Mouse (Mus musculus) MN1 (cell line): ENCODE results near the gene Efhd1.

Source experiments
- DNase-seq: peaks from one replicate; pipeline ENCODE4 v3.0.0-alpha.2; 2016; ENCODE audit warnings: low spot score

The Efhd1 gene

GRCm38 (mm10) chr1:87308952-87309351 lies 44.8 kb downstream of the Efhd1 start:
- DNase-seq: no peak

GRCm38 (mm10) chr1:87309621-87310020 lies 45.5 kb downstream of the Efhd1 start:
- DNase-seq: no peak

- DNase-seq: no peak
These were observed 48.5 kb downstream of the Efhd1 start for GRCm38 (mm10) chr1:87312681-87313080.

- no peak for DNase-seq
These were observed 49.0 kb downstream of the Efhd1 start for GRCm38 (mm10) chr1:87313116-87313515.

- DNase-seq: no peak
These were observed 49.8 kb downstream of the Efhd1 start for GRCm38 (mm10) chr1:87313843-87314570.

- no peak for DNase-seq
These were observed 51.3 kb downstream of the Efhd1 start for GRCm38 (mm10) chr1:87315431-87315830.

- DNase-seq: peak; percentile 18
These were observed 51.7 kb downstream of the Efhd1 start for GRCm38 (mm10) chr1:87315894-87316293.

GRCm38 (mm10) chr1:87316672-87317071 lies 52.5 kb downstream of the Efhd1 start:
- DNase-seq: peak; percentile 73

- no peak for DNase-seq
These were observed 56.9 kb downstream of the Efhd1 start for GRCm38 (mm10) chr1:87321071-87321470.

GRCm38 (mm10) chr1:87322778-87323177 lies 58.6 kb downstream of the Efhd1 start:
- no peak for DNase-seq

GRCm38 (mm10) chr1:87324649-87325048 lies 60.5 kb downstream of the Efhd1 start:
- peak; percentile 70 for DNase-seq

GRCm38 (mm10) chr1:87326742-87327163 lies 62.6 kb downstream of the Efhd1 start, which contains the start of gene Gigyf2:
Gigyf2 (plus strand) TSS chr1:87326998.
- DNase-seq: peak; percentile 97

- DNase-seq: peak; percentile 51
These were observed 63.1 kb downstream of the Efhd1 start for GRCm38 (mm10) chr1:87327165-87327861.

- no peak for DNase-seq
These were observed 67.6 kb downstream of the Efhd1 start for GRCm38 (mm10) chr1:87331774-87332173.

GRCm38 (mm10) chr1:87350576-87350975 lies 86.4 kb downstream of the Efhd1 start:
- DNase-seq: no peak

GRCm38 (mm10) chr1:87360276-87360675 lies 96.1 kb downstream of the Efhd1 start:
- no peak for DNase-seq
